Mouse (Mus musculus) embryonic fibroblast, embryonic 13.5 days (primary cell): ENCODE data around the gene Vps13d. TPM values are rescaled to one million over a fixed set of nuclear protein-coding genes. Genes with fewer than 3 reads are reported as not detected.

ENCODE experiments used
- H3K27ac ChIP-seq: 2 replicates; pipeline ENCODE4 v1.5.1; 2012; ENCODE audit warnings: low read length, control low read depth, inconsistent platforms; ENCODE audit not compliant: insufficient read depth
- H3K4me1 ChIP-seq: 2 replicates; pipeline ENCODE4 v1.6.1; 2011; ENCODE audit warnings: low read length; ENCODE audit not compliant: control insufficient read depth, insufficient read depth
- H3K4me3 ChIP-seq: 2 replicates; pipeline ENCODE4 v1.5.1; 2011; ENCODE audit warnings: mild to moderate bottlenecking, control low read depth, low read length; ENCODE audit not compliant: insufficient read depth
- CTCF ChIP-seq: IDR thresholded peaks from 2 replicates; pipeline ENCODE4 v1.5.1; 2011; ENCODE audit warnings: mild to moderate bottlenecking, control low read depth, low read length, moderate library complexity, borderline replicate concordance; ENCODE audit not compliant: insufficient read depth
- POLR2A ChIP-seq: IDR thresholded peaks from 2 replicates; pipeline ENCODE4 v1.6.1; 2011; ENCODE audit warnings: low read depth, mild to moderate bottlenecking, control low read depth, low read length, moderate library complexity
- polyA plus RNA-seq: library from polyadenylated mRNA; stranded (reverse); fragments of >200 nt; gene quantifications from 2 replicates; pipeline ENCODE4 v1.2.4, GENCODE M21; 2011; ENCODE audit warnings: low read depth; ENCODE audit not compliant: missing spikeins, insufficient read length

The Vps13d gene
- polyA plus RNA-seq, 1 experiment = 19.4 TPM

GRCm38 (mm10) chr4:145129956-145130548 lies 64.8 kb downstream of the Vps13d start:
- Histone ChIP-seq H3K4me3 (no peak overlapping the region), H3K27ac (peak overlapping the region; percentile 70), H3K4me1 (peaks cover 5% of the 10 kb centered on the region)
- TF ChIP-seq CTCF (no peak), POLR2A (no peak)

DNA sequence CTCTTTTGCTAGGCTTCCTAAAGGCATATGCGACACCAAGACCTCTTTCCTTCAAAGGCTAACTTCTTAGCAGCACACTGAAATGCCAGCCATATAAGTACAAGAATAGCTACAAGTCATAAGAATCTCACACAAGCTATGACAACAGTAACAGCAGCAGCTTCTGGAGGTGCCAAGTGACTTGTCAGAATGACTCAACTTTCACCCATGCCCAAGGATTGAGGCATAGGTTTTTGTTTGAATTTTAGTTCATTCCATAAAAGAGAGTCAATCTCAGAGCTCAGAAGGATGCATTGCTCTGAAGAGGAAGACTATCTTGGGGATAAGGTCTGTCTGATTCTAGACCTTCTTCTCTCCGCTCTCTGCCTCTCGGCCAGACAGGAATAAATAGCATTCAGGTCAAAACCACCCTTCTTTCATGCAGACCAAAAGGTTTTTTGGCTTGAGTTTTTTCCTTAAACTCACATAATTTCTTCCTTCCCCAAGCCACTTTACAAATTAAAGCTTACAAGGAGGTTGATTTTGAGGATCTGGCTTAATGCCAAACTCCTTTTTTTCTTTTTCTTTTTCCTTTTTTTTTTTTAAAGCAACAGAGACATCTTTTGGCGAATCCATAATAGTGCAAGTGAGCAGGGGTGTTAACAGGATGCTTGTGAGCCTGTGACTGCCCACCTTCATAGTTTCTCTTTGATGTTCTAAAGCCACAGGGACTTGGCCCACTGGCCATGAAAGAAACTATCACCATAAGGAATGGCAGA lies 69.2 kb downstream of the Vps13d start:
- peaks cover 12% of the 10 kb centered on the region for H3K4me1 ChIP-seq
- peak overlapping the region; percentile 98 for H3K27ac ChIP-seq
- no peak overlapping the region for H3K4me3 ChIP-seq
- TF ChIP-seq CTCF (no peak), POLR2A (no peak)

DNA sequence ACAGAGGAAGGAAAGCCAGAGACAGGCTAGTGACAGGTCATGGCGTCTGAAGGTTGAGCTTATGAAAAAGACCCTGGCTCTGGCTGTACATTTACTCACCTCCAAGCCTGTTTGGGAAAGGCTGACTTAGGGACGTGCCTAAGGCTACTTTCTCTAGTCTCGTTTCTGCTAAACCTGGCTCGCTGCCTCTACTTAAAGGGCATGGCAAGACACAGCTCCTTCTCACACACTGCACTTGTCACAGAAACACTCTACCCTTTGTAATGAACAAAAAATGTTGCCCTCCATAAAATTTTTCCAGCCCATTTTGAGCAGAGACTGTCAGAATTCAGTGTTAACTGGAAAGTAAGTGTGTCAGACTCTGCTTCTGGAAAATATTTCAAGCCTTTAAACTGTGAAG lies 70.4 kb downstream of the Vps13d start:
- Histone ChIP-seq H3K4me3 (no peak overlapping the region), H3K27ac (peak overlapping the region; percentile 98), H3K4me1 (peaks cover 12% of the 10 kb centered on the region)
- TF ChIP-seq CTCF (no peak), POLR2A (no peak)

GRCm38 (mm10) chr4:145111641-145112040 lies 83.2 kb downstream of the Vps13d start:
- TF ChIP-seq CTCF = no peak
- TF ChIP-seq POLR2A = no peak
- Histone ChIP-seq H3K27ac (no peak overlapping the region), H3K4me3 (no peak overlapping the region), H3K4me1 (no peaks in the 10 kb centered on the region)

- no peak for TF ChIP-seq POLR2A
- no peak for TF ChIP-seq CTCF
- Histone ChIP-seq H3K4me3 (no peak overlapping the region), H3K4me1 (no peaks in the 10 kb centered on the region), H3K27ac (no peak overlapping the region)
These were observed 84.1 kb downstream of the Vps13d start for GRCm38 (mm10) chr4:145110736-145111135.

GRCm38 (mm10) chr4:145106796-145107195 lies 88.0 kb downstream of the Vps13d start:
- Histone ChIP-seq H3K4me3 (no peak overlapping the region), H3K27ac (no peak overlapping the region), H3K4me1 (no peaks in the 10 kb centered on the region)
- TF ChIP-seq CTCF = no peak
- TF ChIP-seq POLR2A = no peak

DNA sequence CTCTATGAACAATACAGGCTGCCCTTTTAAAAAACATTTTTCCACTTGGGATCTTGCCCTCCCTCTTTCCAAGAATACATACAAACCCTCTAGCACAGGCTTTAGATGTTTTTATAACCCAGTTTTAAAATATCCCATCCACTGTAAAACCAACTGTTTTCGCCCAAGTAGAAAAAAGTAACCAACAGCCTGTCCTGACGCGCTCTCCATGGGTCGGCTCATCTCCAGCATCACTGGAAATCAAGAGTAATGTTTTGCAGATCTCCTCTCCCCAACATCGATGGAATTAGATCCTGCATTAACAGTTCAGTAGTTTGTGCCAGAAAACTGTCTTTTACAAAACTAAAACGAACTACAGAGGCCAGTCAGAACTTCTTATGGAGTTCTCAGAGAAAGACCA lies 89.5 kb downstream of the Vps13d start:
- no peak overlapping the region for H3K4me3 ChIP-seq
- H3K27ac ChIP-seq = no peak overlapping the region
- TF ChIP-seq CTCF (no peak), POLR2A (no peak)
- no peaks in the 10 kb centered on the region for H3K4me1 ChIP-seq

DNA sequence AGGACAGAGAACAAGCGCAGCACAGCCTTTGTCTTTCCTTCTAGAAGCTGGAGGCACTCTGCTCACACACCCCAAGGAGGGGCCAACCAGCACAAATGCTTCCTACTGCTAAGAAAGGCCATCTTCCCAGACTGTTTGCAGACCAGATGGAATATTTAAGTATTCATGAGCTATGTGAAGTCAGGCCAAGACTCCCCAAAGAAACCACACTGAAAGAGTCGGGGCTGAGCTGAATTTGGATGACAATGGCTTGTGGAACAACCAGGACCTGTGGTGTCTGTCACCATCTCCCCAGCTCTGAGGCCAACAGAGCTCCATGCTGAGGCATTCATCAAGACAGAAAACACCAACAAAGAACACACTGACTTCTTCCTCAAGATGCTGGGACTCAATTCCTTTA lies 89.9 kb downstream of the Vps13d start:
- Histone ChIP-seq H3K4me1 (no peaks in the 10 kb centered on the region), H3K4me3 (no peak overlapping the region), H3K27ac (no peak overlapping the region)
- TF ChIP-seq POLR2A = no peak
- no peak for TF ChIP-seq CTCF

DNA sequence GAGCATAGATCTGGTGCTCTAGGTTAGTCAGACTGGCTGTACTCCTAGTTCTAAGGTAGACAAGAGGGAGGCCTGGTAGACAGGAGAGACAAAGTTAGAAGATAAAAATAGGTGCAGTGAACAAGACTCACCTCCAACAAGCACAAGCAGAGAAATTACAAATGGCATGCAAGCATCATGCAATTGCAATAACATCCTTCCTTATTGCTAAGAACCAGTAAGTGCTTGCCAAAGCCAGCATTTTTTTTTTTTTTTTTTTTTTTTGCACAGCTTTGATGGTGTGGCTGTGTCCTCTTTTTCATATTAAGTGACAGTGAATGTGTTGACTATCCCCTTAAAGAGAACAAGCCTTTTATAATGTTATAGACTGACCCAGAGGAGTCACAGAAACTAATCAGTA lies 91.2 kb downstream of the Vps13d start:
- H3K4me1 ChIP-seq = no peaks in the 10 kb centered on the region
- TF ChIP-seq CTCF = no peak
- no peak for TF ChIP-seq POLR2A
- H3K4me3 ChIP-seq = no peak overlapping the region
- H3K27ac ChIP-seq = no peak overlapping the region

- H3K4me3 ChIP-seq = no peak overlapping the region
- H3K27ac ChIP-seq = no peak overlapping the region
- TF ChIP-seq POLR2A (no peak), CTCF (no peak)
- H3K4me1 ChIP-seq = no peaks in the 10 kb centered on the region
These were observed 92.7 kb downstream of the Vps13d start for GRCm38 (mm10) chr4:145101823-145102718.
